Mouse (Mus musculus): Measurements from ENCODE around the gene R3hdml.

DNA sequence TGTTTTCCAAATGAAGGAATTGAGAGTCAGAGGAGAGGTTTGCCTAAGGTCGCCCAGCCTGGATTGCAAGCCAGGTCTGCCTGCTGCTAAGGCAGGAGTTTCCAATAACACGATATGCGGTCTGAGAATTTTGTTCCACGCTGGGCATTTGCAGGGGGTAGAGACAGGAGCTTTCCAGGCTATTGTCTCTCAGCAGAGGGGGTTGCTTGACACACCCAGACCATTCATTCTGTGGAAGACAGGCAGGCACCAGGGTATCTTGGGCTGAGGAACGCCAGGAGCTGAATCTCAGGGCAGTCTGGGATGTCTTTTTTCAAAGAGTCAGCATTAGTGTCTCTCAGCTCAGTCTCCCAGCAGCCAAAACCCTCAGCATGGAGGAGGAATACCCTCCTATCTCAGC, 913 bp downstream of the R3hdml start:
- TF ChIP-seq POLR2A (IDR thresholded peaks at IDR 0.05; ENCODE audit: borderline replicate concordance, control insufficient read depth, low read depth, low read length) = no peak
- no peak for TF ChIP-seq CTCF (IDR thresholded peaks at IDR 0.05; ENCODE audit: control insufficient read depth, insufficient read depth, low read length)
